Mouse (Mus musculus) activated CD4-positive, CD25-positive, alpha-beta regulatory T cell, adult 4 months (primary cell): Measurements from ENCODE around the gene Ppara. TPM values are rescaled to one million over a fixed set of nuclear protein-coding genes. Genes with fewer than 3 reads are reported as not detected.
"Not testable (repeated sequence)": the region's sequence is repeated elsewhere in the genome, so short reads cannot be mapped to it uniquely, and the experiment has no call there.

Experiments
- ATAC-seq: one replicate; pipeline ENCODE4 v1.8.0; 2017
- polyA plus RNA-seq, 2 experiments: library from polyadenylated mRNA; unstranded; fragments of 100-300 nt; shearing (Covaris generic); gene quantifications; one replicate each; pipeline ENCODE4 v1.2.1; 2017

Ppara gene
- polyA plus RNA-seq, 2 experiments from 2014 or later: 0.09 TPM; not detected in 1

DNA sequence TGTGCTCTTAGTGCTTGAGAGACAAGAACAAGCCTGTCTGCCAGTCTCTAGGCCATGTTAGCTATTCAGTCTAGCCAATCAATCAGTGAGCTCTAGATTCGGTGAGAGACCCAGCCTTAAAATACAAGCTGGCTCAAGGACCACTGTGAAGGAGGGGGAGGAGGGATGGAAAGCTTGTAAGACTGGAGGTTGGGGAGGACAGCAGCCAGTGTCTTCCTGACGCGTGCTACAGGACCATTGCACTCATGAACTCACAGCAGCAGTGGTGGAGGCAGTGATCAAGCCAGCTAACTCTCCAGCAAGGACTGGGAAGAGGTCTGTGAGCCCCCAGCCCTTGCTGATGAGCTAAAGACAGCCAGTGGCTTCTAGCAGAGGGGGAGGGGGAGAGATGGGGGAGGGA, 30.2 kb downstream of the Ppara start:
- no peak for ATAC-seq

DNA sequence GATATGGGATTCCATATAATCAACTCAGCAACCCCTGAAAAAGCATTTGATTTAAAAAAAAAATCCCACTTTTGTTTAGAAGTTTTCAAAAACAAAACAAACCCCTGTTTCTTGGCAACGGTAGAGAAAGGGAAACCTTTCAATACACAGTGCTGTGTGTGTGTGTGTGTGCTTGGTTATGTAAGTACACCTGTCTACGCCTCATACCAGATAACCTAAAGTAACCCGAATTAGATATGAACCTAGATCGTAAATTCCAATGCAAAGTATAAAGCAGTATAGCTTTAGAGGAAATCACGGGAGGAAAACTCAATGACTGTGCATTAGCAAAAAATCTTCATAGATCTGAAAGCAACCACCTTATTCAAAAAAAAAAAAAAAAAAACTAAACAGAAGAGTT, 31.9 kb downstream of the Ppara start:
- no peak for ATAC-seq

DNA sequence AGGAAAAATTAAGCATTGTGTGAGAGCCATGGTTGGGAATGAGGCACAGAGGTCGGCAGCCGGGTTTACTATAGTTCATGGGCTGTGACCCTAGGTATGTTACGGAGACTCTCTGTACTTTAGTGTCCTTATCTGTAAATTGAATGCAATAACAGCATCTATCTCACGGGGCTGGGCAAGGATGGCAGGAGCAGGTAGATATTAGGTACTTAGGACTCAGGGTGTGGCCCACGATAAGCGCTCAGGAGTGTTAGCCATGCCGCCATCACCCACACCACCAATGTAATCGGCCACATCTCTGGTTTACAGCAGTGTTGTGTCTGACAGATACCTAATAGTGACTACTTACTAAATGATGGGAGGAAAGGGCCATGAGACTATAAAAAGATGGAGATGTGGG, 34.2 kb downstream of the Ppara start:
- no peak for ATAC-seq

DNA sequence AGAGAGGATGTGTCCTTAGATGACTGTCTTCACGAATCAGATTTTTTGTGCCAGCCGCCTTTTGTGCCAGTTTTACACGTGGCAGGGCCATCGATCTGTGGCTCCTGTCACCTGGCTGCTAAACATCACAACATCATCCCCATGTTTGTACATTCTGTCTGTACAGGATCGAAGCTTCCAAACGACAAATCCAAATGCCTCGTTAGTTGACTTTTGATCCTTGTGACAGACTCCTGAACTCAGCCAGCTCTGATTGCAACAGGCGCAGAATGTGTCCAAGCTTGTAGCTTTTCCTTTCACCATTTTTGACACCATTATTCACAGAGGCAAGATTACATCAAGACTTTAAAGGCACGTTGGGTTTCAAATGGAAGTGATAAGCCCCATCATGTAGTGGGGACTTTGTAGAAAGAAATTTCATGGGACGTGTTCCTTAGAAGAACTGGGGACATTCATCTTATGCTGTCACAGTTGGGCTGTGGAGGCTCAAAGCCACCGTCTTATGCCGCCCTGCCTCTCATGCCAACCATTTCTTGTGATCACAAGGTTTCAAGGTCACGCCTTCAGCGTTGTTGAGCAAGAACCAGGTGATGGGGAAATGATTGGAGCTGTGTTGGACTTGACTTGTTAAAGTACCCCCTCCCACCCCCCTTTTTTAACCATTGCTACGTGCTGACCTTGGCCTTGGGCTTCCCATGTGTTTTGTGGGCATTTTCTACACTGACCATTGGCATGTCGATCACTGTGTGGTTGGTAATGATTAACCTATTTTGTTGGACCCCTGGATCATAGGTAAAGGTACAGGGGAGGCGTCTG, 36.7 kb downstream of the Ppara start:
- no peak for ATAC-seq

DNA sequence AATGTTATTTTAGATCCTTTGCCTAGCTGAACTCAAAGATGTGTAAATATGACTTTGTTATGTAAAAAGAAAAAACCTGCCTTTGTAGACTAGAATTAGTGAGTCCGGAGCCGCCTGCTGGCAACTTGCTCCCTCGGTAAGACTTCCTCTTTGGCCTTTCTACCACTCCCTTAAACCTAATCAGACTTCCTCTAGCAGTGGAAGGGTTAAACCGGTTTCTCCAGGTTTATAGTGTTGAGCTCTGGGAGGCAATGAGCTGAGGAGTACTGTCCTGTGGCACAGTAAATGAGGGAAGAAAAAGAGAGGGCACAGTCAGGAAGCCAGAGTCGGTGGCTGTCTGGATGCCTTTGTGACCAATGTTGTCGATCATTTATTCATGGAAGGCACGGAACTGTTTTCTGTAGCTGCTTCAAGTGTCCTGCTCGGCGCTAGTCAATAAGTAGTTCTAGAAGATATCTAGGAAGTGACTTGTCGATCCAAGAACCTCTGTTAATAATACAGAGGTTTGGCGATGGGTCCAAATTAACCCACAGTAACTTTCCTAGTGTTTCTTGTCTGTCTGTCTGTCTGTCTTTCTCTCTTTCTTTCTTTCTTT, 37.5 kb downstream of the Ppara start:
- ATAC-seq: no peak

DNA sequence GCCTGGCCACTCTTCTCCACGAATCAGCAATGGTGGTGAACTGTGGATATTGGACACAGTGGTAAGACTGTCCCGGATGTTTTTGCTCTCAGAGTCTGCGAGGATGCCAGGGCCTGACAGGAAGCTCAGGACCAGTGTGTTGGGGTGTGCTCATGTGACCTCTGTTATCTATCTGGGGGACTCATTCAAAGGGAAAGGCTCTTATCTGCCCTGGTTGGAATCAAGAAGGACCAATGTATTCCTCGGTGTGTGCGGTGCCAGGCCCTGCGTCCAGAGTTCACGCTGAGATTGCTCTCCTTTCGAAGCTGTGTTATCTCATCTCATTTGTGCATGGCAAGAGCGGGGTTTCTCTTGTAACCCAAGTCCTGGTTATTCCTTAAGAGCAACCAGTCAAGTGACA, 39.6 kb downstream of the Ppara start:
- no peak for ATAC-seq

DNA sequence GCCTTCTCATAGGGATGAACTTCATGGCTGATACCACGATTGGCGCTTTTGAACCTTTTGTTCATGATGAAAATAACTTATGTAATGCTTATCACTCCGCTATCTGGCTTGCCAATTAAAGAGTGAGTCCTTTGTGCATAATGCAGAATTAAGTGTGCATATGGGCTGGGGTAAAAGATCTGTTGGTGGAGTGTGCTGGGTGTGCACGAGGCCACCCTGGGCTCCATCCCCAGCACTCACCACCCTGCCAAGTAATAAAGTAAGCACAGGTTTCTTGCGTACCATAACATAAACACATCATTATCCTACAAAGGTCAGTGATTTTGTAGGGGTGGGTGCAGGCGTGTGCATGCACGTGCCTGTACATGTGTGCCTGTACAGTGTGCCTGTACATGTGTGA, 40.2 kb downstream of the Ppara start:
- ATAC-seq: no peak

DNA sequence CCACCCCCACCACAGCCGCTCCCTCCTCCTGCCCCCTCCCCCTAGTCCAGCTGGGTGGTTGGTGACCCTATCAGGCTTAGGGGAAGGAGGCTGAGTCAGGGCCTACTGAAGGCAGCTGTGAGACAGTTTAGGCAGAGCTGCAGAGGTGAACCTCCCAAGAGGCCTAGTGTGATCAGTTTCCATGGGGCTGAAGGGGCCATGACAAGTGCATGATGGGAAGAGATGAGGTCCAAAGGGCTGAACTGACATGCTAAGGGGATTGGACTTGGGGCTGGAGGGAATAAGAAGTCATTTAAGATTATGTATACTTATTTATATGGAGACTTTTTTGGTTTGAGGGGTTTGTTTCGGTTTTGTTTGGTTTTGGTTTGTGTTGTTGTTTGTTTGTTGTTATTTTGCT, 41.5 kb downstream of the Ppara start:
- no peak for ATAC-seq

DNA sequence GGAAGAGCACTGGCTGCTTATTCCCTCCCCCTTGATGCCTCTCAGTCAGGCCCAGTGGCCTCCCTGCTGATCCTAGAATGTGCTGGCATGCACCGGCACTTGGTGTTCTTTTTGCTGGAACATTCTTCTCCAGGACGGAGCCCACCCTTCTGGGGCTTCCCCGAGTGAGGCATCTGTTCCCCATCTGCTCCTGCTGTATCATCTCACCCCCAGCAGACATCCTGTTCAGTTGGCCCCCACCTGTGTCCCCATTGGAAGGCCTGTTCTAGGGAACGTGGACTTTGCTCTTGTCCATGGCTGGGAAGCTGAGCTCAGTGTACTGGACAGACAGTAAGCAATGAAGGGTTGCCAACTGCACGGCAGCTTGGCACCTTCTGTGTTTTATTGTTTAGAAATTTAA, 42.0 kb downstream of the Ppara start:
- no peak for ATAC-seq

DNA sequence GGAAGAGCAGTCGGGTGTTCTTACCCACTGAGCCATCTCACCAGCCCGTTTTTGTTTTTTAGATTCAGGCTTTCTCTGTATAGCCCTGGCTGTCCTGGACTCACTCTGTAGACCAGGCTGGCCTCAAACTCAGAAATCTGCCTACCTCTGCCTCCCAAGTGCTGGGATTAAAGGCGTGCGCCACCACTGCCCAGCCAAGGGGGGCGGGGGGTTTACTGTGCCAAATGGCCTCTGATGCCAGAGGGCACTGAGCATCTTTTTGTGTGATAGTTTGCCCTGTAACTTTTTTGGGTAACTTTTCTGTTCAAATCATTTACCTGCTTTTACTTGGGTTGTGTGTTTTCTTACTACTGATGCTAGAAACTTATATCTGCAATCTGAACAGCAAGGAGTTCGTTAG, 44.1 kb downstream of the Ppara start:
- ATAC-seq: not testable (repeated sequence)

DNA sequence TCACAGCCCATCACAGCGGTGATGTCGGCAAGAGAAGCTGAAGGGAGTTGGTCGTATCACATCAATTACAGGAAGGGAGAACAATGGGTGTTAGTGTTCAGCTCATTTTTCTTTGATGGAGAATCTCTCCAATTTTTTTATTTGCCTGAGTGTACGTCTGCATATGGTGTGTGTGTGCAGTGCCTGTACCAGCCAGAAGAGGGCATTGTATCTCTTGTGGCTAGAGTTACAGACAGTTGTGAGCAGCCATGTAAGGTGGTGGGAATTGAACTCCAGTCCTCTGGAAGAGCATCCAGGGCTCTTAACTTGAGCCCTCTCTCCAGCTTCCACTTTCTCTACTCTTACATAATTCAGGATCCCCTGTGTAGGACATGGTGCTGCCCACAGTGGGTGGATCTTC, 48.4 kb downstream of the Ppara start:
- ATAC-seq: no peak

DNA sequence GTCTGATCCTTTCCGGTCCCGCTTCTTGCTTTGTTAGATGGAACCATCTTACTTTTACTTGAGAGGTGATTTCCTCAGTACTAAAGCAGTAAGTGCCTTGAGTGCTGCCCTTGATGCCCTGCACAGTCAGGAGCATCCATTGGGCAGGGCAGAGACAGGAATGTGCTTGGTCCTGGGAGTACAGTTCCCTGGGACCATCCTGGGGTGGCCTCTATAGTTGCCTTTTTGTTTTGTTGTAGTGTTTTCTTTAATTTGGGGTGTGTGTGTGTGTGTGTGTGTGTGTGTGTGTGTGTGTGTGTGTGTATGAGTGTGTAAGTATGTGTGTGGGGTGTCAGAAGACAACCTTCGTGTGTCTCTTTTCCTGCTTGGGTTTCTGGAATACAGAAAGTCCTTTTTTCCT, 49.6 kb downstream of the Ppara start:
- no peak for ATAC-seq

DNA sequence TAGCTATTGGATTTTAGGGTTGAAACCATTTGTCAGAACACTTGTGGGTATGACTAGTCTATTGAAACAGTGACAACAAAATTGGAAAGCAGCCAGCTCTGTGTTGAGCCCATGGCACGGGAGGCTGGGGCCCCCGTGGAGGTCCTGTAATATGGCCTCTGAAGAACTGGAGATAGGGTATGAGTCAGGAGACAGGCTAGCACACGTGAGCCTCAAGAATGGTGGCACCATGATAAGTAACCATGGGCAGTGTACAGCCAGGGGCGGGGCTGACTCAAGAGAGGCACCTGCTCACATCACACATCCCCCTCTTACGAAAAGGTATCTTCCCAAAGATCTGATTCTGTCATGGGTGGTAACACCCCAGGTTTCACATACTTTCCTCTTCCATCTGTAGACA, 51.9 kb downstream of the Ppara start:
- ATAC-seq: no peak

DNA sequence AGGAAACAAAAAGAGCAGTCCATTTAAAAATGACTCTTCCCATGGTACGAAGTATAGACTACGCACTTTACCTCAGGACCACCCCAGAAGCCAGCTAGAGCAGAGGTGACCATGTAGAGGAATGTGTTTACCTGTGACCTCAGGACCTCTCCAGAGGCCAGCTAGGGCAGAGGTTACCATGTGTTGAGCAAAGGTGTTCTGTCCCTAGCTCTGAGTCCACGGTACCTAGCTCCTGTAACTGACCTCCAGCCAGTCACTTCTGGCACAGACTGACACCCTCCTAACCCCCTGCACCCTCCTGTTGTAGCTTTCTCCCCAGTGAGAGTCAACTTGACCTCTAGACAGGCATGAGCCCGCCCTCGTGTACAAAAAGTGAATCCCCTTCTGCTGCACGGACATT, 52.7 kb downstream of the Ppara start:
- ATAC-seq: no peak

DNA sequence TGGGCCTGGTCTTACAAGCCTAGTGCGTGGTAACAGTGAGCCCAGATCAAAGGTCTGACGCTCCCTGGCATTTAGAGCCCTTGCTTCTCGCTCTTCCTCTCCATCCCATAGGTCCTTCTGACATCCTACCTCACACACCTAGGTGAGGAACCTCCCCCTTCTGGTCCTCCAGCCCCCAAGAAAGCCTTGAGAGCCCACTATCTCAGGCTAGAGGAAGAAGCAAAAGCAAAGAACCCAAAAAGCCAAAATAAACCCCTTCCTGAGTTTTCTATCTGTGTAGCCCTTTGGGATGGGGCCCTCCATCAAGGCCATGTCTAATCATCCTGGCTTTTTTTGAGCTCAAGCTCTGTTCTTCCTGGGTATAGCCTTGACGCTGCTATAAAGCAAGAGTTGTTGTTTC, 53.3 kb downstream of the Ppara start:
- no peak for ATAC-seq

DNA sequence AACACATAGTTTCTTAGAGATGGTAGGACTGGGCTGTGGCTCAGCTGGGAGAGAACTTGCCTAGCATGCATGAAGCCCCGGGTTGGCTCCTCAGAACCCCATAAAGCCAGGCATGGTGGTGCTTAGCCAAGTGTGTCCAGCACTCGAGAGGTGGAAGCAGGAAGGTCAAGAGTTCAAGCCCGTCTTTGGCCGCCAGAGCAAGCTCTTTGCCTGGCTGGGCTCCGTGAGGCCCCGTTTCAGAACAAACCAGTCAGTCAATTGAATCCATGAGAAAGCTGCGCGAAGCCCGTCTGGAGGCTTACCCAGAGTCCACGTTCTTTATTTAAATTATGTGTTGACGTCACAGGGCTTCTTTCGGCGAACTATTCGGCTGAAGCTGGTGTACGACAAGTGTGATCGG, 53.9 kb downstream of the Ppara start:
- ATAC-seq: no peak

DNA sequence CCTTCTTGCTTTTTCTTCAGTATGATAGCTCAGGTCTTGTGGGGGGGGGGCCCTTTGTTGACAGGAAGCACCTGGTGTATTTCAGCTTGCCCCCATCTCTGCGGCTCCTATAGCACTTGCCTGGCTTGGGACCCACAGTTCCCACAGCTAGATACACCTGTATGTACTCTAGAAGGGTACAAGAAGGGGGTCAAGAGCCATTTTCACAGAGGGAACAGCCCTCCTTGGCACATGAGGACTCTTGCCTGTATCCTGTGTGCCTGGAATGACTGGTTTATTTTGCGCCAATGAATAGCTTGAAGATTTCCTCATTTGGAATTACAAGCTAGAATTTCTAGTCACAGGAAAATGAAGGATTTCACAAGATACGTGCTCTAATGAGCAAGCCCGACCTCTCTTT, 56.7 kb downstream of the Ppara start:
- ATAC-seq: no peak

DNA sequence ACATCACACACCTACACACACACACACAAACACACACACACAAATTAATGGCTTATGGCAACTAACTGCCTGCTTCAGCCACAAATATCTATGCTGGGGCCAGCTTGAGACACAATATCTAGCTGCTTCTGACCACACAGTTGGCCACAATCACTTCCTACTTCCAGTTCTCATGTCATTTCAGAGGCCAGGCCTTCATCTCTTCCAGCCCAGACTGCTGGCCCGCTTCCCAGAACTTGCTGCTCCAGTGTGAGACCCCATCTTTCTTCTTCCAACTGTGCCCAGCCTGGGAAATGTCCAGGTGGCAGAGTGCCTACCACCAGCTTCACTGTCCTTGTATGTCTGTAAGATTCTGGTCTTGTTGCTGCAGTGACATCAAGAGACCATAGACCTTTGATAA, 58.0 kb downstream of the Ppara start:
- no peak for ATAC-seq

DNA sequence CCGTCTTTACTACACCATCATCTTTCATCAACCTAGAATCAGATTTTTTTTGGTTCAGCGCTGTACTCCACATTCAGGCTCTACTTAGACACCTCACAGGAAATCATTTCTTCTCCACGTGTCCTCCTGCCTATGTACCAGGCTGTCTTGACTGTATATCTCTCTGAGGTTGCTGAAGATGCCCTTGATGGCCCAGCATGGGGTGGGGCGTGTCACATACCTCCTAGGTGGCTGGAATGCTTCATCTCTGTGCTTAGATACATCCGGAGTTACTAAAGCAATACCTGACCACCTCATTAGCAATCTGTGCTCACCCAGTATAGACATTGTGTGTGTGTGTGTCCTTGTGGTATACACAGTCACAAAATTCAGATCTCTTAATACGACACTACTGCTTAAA, 60.7 kb downstream of the Ppara start:
- ATAC-seq: no peak

DNA sequence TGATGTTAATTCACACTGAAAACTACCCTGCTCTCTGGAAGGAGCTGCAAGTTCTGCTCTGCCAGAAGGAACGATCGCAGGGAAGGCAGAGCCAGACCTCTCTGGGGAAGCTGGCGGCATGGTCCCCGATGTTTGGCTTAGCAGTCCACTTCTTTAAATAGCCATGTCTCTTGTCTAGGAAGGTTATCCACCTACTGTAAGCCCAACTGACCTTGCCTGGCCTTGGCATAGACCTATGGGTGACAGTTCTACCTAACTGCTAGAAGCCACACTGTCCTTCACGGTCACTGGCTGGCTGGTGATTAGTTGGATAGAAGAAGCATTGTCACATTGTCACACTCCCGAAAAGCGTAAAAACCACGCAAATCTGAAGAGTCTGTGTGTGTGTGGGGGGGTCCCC, 63.9 kb downstream of the Ppara start:
- no peak for ATAC-seq

DNA sequence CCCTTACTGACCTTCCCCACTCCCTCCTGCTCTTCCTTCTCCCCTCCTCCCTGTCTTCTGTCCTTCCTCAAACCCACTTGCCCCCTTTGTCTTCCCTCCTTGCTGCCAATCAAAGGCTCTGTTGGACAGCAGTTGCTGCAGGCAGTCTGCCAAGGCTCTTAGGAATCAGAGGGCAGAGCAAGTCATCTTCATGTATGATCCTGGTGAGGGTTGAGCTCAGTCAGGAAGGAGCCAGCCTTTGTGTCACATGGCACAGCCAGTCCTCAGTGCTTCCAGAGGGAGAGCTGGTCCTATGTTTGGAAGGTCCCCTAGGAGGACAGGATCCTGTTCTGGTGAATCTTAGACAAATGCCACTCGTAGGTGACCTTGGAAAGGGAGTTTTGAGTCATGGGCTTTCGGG, 68.1 kb downstream of the Ppara start:
- ATAC-seq: no peak

DNA sequence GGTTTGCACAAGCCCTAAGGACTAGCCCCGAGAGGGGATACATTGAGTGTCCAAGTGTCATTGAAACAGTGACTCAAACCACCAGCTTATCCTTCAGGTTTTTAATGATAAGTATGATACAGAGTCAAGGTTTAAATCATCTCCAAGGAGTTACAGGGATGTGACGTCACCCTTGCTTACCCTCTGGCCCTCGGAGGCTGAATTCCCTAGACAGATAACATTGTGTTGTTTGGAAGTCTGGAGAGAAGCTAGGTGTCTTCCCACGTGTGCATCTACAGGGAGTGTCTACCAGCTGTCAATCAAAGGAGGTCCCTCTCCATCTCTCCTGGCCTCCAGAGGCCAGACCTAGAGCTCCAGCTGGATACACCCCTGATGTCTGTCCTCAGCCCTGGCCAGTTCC, 72.1 kb downstream of the Ppara start:
- ATAC-seq: no peak

DNA sequence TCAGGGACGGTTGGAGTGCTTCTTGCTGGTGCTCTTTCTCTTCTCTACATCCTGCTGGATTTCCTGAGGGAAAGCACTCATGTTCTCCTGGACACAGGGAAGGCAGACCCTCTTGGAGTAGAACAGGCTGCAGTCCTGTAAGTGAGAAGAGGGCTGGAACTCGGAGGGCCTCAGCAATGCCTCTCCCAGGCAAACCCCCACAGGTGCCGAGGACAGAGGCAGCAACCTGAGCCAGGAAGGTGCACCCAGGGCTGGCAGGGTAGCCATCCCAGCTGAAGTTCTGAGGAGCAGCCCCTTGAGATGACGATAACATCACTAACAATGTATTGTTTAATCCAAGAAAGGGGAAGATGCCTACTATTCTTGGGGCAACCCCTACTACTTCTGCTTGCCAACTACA, 72.6 kb downstream of the Ppara start:
- ATAC-seq: no peak

DNA sequence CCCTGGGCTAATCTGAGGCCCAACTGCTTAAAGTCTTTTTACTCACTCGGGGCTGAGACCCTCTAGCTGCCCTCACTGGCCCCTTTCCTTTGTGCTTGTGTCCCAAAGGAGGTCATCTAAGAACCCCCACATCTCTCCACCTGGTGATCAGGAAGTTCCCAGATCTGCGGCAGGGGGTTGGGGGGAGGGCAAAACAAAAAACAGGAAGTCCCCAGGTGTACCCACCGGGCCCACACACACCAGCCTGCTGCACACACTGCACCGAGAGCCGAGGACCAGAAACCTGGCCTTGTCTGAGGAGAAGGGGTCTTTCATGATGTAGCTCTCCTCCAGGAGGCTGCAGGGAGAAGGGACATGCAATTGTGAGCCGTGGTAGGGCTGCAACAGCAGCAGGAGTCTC, 73.2 kb downstream of the Ppara start:
- no peak for ATAC-seq

DNA sequence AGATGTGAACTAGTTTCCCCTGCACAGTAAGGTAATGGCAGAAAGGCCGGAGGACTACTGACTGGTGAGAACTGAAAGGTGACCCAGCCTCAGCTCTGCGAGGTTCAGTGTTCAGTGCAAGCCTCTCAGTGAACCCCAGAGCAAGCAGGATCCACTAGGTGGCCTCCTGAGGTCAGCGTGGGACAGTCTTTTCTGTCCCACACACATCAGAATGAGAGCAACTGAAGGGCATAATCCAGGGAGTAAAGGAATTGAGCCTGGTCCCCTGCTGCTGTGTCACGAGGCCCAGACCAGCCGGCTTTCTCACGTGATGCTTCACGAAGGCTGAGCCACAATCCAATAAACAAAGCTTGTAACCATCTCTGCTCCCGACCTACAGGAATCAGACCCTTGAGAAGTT, 73.7 kb downstream of the Ppara start:
- ATAC-seq: no peak
